Mouse (Mus musculus) thymus, adult 2 months (tissue): ENCODE measurements at regions not wholly inside any gene's neighbourhood (a gene's known extent, or its start where the extent isn't known, plus 50 kb on each side); places are given as distances from the start of the nearest gene placed in this dataset.

Experiments used
- CTCF ChIP-seq: fragments of 200-500 bp; IDR thresholded peaks from 2 replicates; pipeline ENCODE4 v1.5.1; 2012; ENCODE audit warnings: mild to moderate bottlenecking, control low read depth, low read length, moderate library complexity, borderline replicate concordance; ENCODE audit not compliant: control insufficient read depth, poor library complexity, insufficient read depth; ENCODE audit errors: extremely low read depth
- POLR2A ChIP-seq: fragments of 200-500 bp; IDR thresholded peaks from 2 replicates; pipeline ENCODE4 v1.6.1; 2012; ENCODE audit warnings: mild to moderate bottlenecking, low read length, control low read depth, moderate library complexity; ENCODE audit not compliant: control insufficient read depth, poor library complexity, insufficient read depth; ENCODE audit errors: extremely low read depth

DNA sequence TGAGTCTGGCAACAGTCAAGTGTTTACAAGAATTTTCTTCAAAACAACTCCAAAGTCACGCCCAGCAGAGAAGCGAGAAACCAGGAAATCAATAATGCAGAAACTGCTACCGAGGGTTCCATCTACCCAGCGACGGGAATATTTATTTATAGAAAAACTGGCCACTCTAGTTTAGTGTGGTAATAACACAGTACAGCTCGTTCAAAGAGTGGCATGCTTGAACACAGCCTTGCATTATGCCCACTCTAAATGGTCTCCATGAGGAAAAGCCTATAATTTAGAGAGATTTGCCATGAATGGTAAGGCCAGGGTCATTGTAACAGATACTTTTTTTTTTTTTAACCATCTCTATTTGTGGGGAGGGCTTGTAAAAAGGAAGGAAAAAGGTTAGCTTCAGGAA, 67.8 kb upstream of the Tent5a start:
- TF ChIP-seq CTCF (no peak), POLR2A (no peak)
